Mouse (Mus musculus): ENCODE results near the gene Dpp9.

DNA sequence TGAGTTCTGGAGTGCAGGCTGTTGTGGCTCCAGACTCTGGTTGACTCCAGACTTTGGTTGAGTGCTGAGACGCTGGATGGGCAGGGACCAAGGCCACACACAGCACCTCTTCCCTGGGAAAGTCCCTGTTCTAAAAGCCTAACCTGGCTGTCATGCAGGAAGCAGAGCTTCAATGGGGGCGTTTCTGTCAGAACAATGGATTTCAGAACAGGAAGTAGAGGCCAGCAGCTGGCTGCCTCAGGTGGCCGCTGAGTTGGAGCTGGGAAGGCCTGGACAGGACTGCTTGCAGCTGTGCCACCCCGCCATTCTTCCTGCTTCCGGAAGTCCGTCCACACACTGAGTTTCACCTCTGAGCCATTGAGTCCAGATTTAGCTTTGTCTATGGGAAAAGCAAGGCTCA, 48.9 kb downstream of the Dpp9 start:
- TF ChIP-seq POLR2A (IDR thresholded peaks at IDR 0.05; ENCODE audit: insufficient read depth, low read depth, low read length) (no peak), CTCF (IDR thresholded peaks at IDR 0.05; ENCODE audit: insufficient read depth, low read depth, low read length) (no peak)
